Mouse (Mus musculus) heart, embryonic 16.5 days (tissue): ENCODE results near the gene Iqschfp. TPM values are rescaled to one million over a fixed set of nuclear protein-coding genes. Genes with fewer than 3 reads are reported as not detected.

ENCODE experiments used
- ATAC-seq: fragments of 200-750 bp; cut with Nextera tagmentation; replicated peaks from 2 replicates; pipeline ENCODE4 v1.8.0; 2017; ENCODE audit warnings: moderate number of reproducible peaks; ENCODE audit not compliant: insufficient read depth, low FRiP score; ENCODE audit errors: extremely low read depth
- H3K27ac ChIP-seq: fragments of 300-500 bp; sonication (generic); 2 replicates; pipeline ENCODE4 v1.5.1; 2014; ENCODE audit warnings: mild to moderate bottlenecking, low read length, control low read depth, moderate library complexity
- H3K27me3 ChIP-seq: fragments of 300-500 bp; sonication (generic); 2 replicates; pipeline ENCODE4 v1.6.1; 2014; ENCODE audit warnings: low read length, mixed read lengths; ENCODE audit not compliant: control insufficient read depth, insufficient read depth
- H3K36me3 ChIP-seq: fragments of 300-500 bp; sonication (generic); 2 replicates; pipeline ENCODE4 v1.6.1; 2014; ENCODE audit not compliant: control insufficient read depth, insufficient read depth
- H3K4me1 ChIP-seq: fragments of 300-500 bp; sonication (generic); 2 replicates; pipeline ENCODE4 v1.6.1; 2014; ENCODE audit warnings: low read length, mixed read lengths; ENCODE audit not compliant: control insufficient read depth, insufficient read depth
- H3K4me2 ChIP-seq: fragments of 300-500 bp; sonication (generic); 2 replicates; pipeline ENCODE4 v1.6.1; 2014; ENCODE audit warnings: low read depth, mild to moderate bottlenecking, control low read depth, low read length
- H3K4me3 ChIP-seq: fragments of 300-500 bp; sonication (generic); 2 replicates; pipeline ENCODE4 v1.5.1; 2014; ENCODE audit warnings: mild to moderate bottlenecking, control low read depth, low read length
- H3K9ac ChIP-seq: fragments of 300-500 bp; sonication (generic); 2 replicates; pipeline ENCODE4 v1.6.1; 2014; ENCODE audit warnings: low read length, control low read depth
- H3K9me3 ChIP-seq: fragments of 300-500 bp; sonication (generic); replicated peaks from 2 replicates; pipeline ENCODE4 v1.6.1; 2016; ENCODE audit warnings: low read length; ENCODE audit not compliant: control insufficient read depth
- WGBS: fragments of 180-500 bp; shearing (Covaris S2); extraction: QIAGEN DNeasy Blood & Tissue Kit; methylation state at CpG from one replicate; pipeline ENCODE4 v1.1.7; 2014; 5-methylcytosine and 5-hydroxymethylcytosine counted together
- polyA plus RNA-seq: library from polyadenylated mRNA; unstranded; fragments of >200 nt; fragmentation: Nextera tagmentation; extraction: Ambion mirVana; gene quantifications from 2 replicates; pipeline ENCODE4 v1.2.1, GENCODE M21; 2015

The Iqschfp gene
- polyA plus RNA-seq, 1 experiment from 2014 or later, result not detected

- H3K9me3 ChIP-seq, result no peaks in the 10 kb centered on the region
- H3K36me3 ChIP-seq, result peaks cover 2% of the 10 kb centered on the region; the same call in 1 of the 2 replicates
- no peak for ATAC-seq
- H3K27me3 ChIP-seq, result no peaks in the 10 kb centered on the region
- H3K27ac ChIP-seq, result no peak overlapping the region
- no peak overlapping the region for H3K4me3 ChIP-seq
- WGBS, result 96% methylated on average over 4 of the region's 4 CpGs
- H3K4me1 ChIP-seq, result peaks cover 5% of the 10 kb centered on the region
- H3K9ac ChIP-seq, result no peak overlapping the region
- H3K4me2 ChIP-seq, result no peak overlapping the region
Observed at GRCm38 (mm10) chr3:68596938-68597337, 704.9 kb downstream of the Iqschfp start.

GRCm38 (mm10) chr3:68602891-68603290 lies 710.9 kb downstream of the Iqschfp start:
- WGBS, result 50% methylated on average over 9 of the region's 9 CpGs
- peak; percentile 55 for ATAC-seq

GRCm38 (mm10) chr3:68604467-68604866 lies 712.4 kb downstream of the Iqschfp start:
- H3K4me1 ChIP-seq, result peaks cover 29% of the 10 kb centered on the region
- no peak overlapping the region for H3K4me2 ChIP-seq
- no peak for ATAC-seq
- H3K27me3 ChIP-seq, result no peaks in the 10 kb centered on the region
- no peaks in the 10 kb centered on the region for H3K36me3 ChIP-seq
- H3K4me3 ChIP-seq, result no peak overlapping the region
- H3K9ac ChIP-seq, result no peak overlapping the region
- H3K9me3 ChIP-seq, result no peaks in the 10 kb centered on the region
- no peak overlapping the region for H3K27ac ChIP-seq
- WGBS, result 71% methylated on average over 10 of the region's 10 CpGs

More at GRCm38 (mm10) chr3:68602891-68603290, 710.9 kb downstream of the Iqschfp start:
- no peak overlapping the region for H3K4me2 ChIP-seq
- H3K36me3 ChIP-seq, result no peaks in the 10 kb centered on the region
- no peak overlapping the region for H3K4me3 ChIP-seq
- H3K27ac ChIP-seq, result peak overlapping the region; percentile 64
- no peak overlapping the region for H3K9ac ChIP-seq
- H3K9me3 ChIP-seq, result no peaks in the 10 kb centered on the region
- H3K4me1 ChIP-seq, result peaks cover 19% of the 10 kb centered on the region
- no peaks in the 10 kb centered on the region for H3K27me3 ChIP-seq

DNA sequence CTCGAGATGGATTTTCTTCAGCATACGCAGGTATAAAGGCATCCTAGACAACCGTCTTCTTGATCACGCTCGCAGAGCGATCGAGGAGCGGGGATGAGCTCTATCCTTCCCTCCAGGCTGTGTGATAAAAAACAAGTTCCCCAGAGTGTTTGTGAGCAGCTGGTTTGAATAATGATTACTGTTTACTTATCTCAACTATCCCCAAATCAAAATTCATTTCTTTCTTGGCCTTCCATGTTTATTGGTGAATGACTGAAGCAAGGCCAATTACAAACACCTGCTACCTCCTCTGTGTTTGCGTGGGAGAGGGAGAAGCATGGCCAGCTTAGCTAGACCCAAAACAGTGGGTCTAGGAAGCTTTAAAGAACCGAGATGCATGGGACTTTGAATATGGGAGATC lies 712.9 kb downstream of the Iqschfp start:
- no peaks in the 10 kb centered on the region for H3K27me3 ChIP-seq
- no peak overlapping the region for H3K9ac ChIP-seq
- ATAC-seq, result no peak
- no peak overlapping the region for H3K4me2 ChIP-seq
- no peak overlapping the region for H3K4me3 ChIP-seq
- 85% methylated on average over 10 of the region's 10 CpGs for WGBS
- no peaks in the 10 kb centered on the region for H3K9me3 ChIP-seq
- peaks cover 34% of the 10 kb centered on the region for H3K4me1 ChIP-seq
- no peaks in the 10 kb centered on the region for H3K36me3 ChIP-seq
- H3K27ac ChIP-seq, result no peak overlapping the region

DNA sequence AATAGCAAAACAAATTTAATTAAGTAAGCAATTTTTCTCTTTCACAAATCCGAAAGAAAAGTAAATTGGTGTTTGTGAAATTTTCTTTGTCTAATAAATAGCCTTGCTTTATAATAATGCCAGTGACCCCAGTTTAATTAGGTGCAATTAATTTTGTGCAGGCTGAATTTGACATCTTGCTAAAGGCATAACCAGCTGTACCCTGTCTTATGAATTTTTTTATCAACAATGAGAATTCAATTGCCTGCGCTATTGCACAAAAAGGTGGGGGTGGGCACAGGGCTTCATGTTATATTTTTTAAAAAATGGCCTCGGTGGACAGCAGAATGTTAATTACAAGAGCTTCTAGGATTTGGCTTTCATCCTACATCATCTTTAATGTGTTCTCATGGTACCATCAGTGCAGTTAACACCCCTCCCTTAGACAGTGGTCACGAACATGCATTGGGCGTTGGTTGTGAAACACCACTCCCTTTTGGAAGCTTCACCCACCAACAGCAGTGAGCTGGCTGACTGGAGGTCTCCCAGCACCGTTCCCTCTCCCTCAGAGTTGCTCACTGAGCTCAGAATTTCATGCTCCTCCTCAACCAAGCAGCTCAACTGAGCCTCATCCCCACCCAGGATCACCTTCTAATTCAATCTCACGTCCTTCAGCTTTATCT lies 714.0 kb downstream of the Iqschfp start:
- Histone ChIP-seq H3K36me3 (no peaks in the 10 kb centered on the region), H3K4me1 (peaks cover 34% of the 10 kb centered on the region), H3K9ac (no peak overlapping the region), H3K4me2 (no peak overlapping the region), H3K27me3 (no peaks in the 10 kb centered on the region), H3K9me3 (no peaks in the 10 kb centered on the region), H3K27ac (no peak overlapping the region), H3K4me3 (no peak overlapping the region)
- WGBS, result 84% methylated on average over 7 of the region's 7 CpGs
- ATAC-seq, result no peak

- peaks cover 34% of the 10 kb centered on the region for H3K4me1 ChIP-seq
- no peak overlapping the region for H3K27ac ChIP-seq
- WGBS, result 87% methylated on average over 8 of the region's 8 CpGs
- H3K27me3 ChIP-seq, result no peaks in the 10 kb centered on the region
- no peak for ATAC-seq
- no peak overlapping the region for H3K9ac ChIP-seq
- H3K36me3 ChIP-seq, result no peaks in the 10 kb centered on the region
- H3K4me2 ChIP-seq, result no peak overlapping the region
- no peak overlapping the region for H3K4me3 ChIP-seq
- H3K9me3 ChIP-seq, result no peaks in the 10 kb centered on the region
Observed at GRCm38 (mm10) chr3:68606730-68607129, 714.7 kb downstream of the Iqschfp start.

DNA sequence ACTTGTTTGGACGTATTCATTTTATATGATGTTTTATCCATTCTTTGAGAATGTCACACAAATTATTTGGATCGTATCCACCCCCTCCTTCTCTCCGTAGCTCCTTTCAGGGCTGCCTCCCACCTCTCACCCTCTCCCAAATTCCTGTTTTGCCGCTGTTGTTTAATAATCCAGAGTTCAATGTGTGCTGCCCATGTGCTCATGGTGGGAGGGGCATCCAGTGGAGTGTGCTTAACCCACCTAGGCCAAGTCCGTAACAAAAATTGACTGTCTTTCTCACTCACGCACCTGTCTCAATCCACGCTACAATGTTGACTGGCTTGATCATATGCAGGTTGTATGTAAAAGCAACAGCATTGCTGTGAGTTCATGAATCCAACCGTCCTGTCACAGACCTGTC lies 715.3 kb downstream of the Iqschfp start:
- Histone ChIP-seq H3K9ac (no peak overlapping the region), H3K36me3 (no peaks in the 10 kb centered on the region), H3K4me3 (no peak overlapping the region), H3K9me3 (no peaks in the 10 kb centered on the region), H3K4me1 (peaks cover 31% of the 10 kb centered on the region), H3K4me2 (no peak overlapping the region), H3K27me3 (no peaks in the 10 kb centered on the region), H3K27ac (no peak overlapping the region)
- WGBS, result 91% methylated on average over 8 of the region's 8 CpGs
- no peak for ATAC-seq

DNA sequence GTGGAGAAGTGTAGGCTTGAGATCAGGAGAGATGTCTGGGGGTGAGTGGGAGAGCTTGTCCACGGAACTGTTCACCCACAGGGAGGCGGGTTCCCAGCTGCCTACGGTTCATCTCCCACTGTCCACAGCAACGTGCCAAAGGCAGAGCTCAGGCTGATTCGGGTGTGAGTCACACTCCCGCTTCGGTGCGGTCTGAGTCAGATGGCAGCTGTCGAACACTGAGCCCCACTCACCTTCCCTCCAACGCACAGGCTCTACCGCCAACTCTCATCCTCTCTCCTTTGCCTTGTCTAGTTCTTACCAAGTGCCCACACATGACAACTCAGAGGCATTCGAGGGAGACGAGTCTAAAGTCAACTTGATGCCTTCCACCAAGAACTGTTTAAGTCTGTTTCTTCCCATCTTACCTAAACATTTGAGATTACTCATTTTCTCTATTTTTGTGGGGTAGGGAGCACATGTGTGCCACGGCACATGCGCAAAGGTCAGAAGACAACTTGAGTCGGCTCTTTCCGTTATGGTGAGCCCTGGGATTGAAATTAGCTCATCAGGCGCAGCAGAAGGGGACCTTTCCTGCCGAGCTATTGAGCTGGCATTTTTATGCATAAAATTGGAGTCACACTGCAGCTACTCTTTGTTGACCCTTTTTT lies 716.9 kb downstream of the Iqschfp start:
- ATAC-seq, result peak; percentile 67
- Histone ChIP-seq H3K36me3 (no peaks in the 10 kb centered on the region), H3K9ac (no peak overlapping the region), H3K4me3 (no peak overlapping the region), H3K4me2 (peak overlapping the region; percentile 9; the same call in 1 of the 2 replicates), H3K27ac (no peak overlapping the region), H3K9me3 (no peaks in the 10 kb centered on the region), H3K4me1 (peaks cover 20% of the 10 kb centered on the region), H3K27me3 (no peaks in the 10 kb centered on the region)
- 57% methylated on average over 19 of the region's 19 CpGs for WGBS

DNA sequence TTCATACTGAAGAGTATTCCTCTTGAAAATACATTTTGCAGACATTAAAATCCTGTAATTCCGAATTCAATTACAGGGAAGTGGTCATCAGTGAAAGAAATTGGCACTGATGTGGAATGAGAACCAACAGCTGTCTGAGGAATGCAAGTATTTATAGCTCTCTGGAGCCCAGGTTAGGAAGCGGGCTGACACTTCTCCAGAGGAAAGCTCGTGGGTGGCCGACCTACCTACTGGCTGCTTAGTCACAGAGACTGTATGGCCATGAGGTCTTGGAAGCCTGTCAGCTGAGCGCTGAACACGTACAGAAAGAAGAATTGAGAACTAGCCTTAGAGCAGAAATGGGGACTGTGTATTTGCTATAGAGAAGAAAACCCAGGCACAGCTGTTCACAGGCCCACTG lies 718.0 kb downstream of the Iqschfp start:
- no peak overlapping the region for H3K27ac ChIP-seq
- no peak for ATAC-seq
- no peaks in the 10 kb centered on the region for H3K27me3 ChIP-seq
- WGBS, result 29% methylated on average over 6 of the region's 6 CpGs
- peaks cover 20% of the 10 kb centered on the region for H3K4me1 ChIP-seq
- H3K9me3 ChIP-seq, result no peaks in the 10 kb centered on the region
- no peak overlapping the region for H3K9ac ChIP-seq
- no peak overlapping the region for H3K4me3 ChIP-seq
- no peaks in the 10 kb centered on the region for H3K36me3 ChIP-seq
- H3K4me2 ChIP-seq, result 0 out of 2 replicates have a peak overlapping the region, but pooled peaks have one; percentile 33
